Mouse (Mus musculus) embryo, embryonic 10.5 days (tissue): ENCODE data around the gene Tmem179b.

Experiments
- DNase-seq: peaks from one replicate; pipeline ENCODE4 v3.0.0-alpha.2; 2015; ENCODE audit warnings: low spot score

Tmem179b gene

DNA sequence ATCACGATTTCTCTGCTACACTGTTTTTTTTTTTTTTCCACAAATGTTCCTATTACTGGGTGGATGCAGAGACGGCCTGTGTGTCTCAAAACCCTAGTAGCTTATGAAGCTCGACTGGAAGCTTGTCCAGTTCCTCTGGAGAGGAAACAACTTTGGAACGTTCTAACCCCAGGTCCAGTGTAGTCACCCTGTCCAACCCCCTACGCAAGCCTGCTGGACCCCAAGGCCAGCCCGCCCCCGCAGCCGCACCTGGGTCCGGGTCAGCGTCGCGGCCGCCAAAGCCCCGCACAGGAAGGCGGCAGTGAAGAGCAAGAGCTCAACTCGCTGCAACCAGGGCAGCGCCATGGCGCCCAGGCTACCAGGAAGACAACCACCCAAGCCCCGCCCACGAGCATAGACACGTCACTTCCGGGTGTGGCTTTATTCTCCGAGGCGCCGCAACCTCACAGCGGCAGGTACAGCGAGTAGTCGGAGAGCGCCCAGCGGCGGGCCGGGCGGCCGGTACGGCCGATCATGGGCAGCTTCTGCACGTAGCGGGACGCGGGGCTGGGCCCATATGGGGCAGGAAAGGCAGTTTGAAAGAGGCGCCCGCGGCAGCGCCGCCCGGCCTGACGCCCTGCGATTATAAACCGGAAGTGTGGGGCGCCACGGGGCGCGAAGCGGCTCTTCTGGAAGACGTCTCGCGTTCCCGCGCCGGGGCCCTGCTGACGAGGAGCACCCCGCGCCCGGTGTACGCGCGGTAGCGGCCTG lies at the start of gene Tmem179b:
Gene Tmem179b, minus strand, starts transcription at position 382 of the 750 bp plus-strand sequence.
- peak; percentile 98 for DNase-seq

DNA sequence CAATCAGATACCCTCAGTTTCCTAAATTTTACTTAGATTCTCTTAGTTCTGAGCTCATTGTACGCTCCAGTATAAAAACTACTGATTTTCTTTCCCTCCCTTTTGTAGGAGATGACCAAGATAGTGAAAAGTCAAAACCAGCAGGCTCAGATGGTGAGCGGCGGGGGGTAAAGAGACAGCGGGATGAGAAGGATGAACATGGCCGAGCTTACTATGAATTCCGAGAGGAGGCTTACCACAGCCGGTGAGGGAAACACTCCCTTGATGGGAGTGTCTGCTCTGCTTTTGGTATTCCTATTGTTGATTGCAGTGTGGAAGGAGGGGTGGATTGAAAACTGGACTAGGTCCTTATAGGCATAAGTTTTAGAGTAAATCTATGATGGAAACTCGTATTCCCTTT lies 48.4 kb upstream of the Tmem179b start:
- DNase-seq: no peak

DNA sequence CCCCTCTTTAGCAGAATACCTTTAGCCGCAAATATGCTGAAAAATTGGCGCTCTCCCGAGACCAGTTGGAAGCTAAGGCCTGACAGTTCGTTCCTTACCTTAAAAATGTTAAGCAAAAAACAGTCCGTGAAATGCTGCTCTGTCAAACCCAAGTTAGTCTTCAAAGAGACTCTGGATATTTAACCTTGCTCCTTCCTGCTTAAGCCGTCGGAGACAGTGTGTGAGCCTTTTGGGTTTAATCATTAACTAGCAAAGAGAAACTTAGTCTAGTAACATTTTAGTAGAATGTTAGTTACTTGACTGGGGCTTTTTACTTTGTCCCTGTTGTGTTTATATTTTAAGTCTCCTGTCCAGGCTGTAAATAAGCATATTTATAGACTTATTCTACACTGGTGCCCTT lies 46.9 kb upstream of the Tmem179b start:
- DNase-seq: no peak

DNA sequence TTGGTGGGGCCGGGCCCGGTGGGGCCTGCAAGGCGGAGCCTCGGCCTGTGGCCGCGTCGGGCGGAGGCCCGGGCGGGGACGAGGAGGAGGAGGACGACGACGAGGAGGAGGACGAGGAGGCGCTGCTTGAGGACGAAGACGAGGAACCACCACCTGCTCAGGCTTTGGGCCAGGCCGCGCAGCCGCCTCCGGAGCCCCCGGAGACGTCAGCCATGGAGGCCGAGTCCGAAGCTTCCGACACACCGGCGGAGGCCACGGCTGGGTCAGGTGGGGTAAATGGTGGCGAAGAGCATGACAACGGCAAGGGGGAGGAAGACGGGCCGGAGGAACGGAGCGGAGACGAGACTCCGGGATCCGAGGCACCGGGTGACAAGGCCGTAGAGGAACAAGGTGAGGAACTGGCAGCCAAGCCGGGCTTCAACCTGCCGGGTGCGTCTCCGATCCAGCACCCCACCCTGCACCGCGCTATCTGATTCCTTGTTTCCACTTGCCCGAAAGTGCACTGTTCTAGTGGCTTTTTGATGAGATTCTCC lies 46.2 kb upstream of the Tmem179b start:
- peak; percentile 7 for DNase-seq

DNA sequence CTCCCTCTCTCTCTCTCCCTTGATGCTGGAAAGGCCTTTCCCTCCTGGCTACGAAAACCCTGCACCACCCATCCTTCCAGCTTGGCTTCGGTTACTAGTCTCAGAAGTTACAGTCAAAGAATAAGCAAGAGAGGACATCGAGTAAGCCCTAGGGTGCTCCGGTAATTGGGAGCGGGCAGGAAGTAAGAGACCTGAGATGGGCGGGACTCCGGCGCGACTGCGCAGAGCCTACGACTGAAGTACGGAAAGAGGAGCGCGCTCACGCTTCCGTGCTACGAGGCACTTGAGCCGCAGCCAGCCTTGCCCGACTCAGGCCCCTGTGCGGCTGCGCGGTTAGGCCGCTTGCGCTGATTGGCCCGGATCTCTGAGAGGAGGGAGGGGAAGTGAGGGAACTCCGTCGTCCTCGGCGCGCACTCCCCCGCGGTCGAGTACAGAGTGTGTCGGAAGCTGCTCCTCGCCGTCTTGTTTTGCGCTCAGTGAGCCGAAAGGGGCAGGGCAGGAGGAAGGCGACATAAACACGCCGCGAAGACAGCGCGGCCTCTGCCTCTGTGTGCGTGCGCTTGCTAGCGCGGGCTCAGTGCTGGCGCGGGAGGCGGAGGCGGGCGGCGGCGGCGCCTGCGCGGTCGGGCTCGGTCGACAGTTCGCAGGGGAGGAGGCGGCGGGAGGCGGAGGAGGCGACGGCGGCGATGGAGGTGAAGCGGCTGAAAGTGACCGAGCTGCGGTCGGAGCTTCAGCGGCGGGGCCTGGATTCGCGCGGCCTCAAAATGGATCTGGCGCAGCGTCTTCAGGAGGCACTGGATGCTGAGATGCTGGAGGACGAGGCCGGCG lies 45.5 kb upstream of the Tmem179b start, which contains the start of gene Hnrnpul2:
Gene Hnrnpul2, plus strand, starts transcription at position 415 of the 828 bp plus-strand sequence.
- DNase-seq: peak; percentile 97

DNA sequence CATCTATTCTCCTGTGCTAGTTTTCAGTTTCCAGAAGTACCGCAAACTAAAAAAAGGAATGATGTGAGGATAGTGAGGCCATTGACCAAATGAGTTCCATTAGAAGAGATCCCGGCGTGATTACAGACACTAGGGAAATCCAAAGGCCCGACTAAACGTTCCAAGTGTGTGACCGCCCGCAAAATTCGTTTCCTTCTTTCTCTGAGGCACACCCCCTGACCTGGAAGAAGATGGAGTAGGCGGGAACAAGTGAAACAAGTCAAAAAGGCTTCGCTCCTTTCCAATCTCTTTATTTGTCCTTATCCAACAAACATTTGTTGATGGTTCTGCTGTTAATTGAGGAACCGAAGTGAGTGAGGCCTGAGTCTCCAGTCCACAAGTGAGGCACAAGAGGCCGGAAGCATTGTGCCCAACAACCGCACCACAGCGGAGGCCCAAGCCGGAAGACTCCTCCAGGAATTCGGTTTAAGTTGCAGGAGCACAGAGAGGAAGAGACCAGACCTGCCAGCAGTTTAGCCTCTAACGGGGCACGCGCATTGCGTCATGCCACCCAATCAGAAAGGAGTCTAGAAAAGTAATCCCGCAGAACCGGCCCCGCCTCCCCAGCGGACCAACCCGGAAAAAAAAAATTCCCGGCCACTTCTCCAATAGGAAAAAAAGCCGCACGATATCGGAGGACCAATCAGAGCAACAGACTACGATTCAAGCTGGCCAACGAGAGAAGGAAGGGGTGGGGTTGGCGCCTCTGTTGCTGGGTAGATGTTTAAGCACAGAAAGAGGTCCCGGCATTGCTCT lies 44.7 kb upstream of the Tmem179b start, which contains the start of gene Ttc9c:
Gene Ttc9c, minus strand, starts transcription at position 533 of the 795 bp plus-strand sequence.
- DNase-seq: peak; percentile 100

DNA sequence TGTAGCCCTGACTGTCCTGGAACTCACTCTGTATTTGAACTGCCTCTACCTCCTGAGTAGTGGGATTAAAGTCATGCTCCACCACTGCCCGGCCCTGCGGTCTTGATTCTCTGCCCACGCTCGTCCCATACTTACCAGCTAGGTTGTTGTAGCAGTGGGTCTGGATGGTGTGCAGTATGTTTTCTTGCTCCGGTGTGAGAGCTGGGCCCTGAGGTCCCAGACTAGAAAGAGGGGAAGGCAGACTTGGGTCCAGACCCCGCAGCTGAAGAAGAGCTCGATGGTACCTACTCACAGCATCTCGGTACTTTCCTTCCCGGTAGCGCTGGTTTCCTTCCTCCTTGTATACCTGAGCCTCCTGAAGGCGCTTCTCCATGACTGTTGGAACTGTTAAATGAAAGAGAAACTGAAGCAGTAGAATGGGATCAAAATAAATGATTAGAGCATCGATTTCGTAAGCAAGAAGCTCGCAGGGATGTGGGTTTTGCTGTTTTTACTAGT lies 44.1 kb upstream of the Tmem179b start:
- DNase-seq: no peak

DNA sequence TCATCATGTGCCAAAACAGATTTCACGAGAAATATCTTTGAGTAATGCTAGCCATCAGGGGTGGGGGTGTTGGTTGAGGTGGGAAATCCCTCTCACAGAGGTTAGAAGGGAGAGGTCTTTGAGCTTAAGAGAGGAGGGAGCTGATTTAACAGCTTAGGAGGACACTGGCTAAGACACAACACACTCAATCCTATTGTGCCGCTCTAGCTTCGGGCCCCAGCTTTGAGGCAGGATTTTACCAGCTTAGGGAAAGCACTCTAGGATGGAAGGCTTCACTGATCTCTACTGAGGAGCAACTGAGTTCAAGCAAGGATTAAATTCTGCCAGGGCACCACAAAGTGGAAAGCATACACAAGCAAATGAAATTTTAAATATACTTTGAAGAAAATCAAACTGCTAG lies 42.7 kb upstream of the Tmem179b start:
- DNase-seq: peak; percentile 10

DNA sequence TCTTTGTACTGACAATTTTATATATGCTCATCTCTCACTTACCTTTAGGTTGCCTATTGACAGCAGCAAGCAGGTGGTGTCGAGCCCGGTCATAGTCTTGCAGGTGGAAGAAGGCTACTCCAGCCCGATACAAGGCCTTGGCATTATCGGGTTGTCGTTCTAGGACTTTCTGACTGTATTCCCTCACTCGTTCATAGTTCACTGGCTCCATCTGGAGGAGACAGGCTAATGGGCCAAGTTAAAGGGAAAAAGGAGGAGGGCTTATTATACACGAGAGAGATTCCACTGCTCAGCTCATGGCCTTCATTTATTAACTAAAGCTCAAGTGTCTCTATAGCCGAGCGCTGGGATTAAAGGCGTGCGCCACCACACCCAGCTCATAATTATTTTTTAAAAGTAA lies 41.5 kb upstream of the Tmem179b start:
- no peak for DNase-seq

DNA sequence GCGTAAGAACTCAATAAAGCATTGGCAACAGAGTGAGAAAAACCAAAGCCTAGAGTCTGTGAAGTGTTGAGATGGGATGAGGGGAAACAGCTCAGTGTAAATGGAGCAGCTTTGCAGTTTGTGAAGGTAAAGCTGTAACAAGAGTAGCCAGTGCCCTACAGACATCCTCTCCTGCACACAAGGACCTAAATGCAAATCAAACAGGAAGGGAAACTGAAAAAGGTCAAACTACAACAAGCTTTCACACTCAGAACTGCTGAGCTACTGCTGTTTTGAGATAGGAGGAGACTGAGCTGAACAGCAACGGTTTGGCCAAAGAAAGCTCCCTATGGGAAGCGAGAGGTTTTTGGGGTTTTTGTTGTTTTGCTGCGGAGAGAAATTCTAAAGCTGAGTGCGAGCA lies 32.5 kb upstream of the Tmem179b start:
- no peak for DNase-seq

DNA sequence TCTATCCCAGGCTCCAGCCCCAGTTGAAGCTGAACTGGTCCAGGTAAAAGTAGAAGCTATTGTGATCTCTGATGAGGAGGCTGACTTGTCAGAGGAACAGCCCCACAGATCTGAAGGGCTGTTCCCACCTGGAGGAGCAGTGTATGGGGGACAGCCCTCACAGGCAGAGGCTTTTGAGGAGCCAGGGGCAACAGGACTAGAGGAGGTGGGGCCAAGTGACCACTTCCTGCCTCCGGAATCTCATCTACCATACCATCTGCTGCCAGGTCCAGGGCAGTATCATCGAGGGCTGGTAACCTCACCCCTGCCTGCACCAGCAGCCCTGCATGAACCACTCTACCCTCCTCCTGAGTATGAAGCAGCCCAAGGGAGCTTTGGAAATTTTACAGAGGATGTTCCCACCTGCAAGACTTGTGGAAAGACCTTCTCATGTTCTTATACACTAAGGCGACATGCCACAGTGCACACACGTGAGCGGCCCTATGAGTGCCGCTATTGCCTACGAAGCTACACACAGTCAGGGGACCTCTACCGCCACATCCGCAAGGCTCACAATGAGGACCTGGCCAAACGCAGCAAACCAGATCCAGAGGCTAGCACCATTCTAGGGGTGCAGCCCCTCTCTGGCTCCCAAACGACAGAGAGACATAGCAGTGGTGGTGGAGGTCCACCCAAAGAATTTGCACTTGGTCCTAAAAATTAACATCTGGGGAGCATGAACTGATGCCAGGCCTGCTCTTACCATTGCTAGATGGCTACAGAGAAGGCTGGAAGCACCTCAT lies 29.8 kb upstream of the Tmem179b start:
- DNase-seq: no peak

DNA sequence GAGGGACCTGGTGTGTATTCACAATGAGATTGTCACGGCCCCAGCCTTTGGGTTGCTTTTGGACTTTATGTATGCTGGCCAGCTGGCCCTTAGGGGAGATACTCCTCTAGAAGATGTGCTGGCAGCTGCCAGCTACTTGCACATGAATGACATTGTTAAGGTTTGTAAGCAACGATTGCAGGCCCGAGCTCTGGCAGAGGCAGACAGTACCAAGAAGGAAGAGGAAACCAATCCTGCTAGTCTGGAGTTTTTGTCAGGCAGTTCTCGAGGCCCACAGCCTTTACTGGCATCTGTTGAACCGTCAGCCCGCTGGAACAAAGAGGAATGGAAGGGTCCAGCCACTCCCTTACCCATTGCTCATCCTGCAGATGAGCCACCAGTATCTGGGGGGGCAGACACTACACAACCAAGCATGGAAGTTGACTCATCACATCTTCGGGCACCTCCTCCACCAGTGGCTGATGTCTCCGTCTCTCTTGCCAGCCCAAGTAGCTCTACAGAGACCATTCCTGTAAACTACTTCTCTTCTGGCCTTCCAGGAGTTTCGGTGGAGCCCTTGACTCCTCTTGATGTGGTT lies 29.0 kb upstream of the Tmem179b start:
- DNase-seq: no peak

DNA sequence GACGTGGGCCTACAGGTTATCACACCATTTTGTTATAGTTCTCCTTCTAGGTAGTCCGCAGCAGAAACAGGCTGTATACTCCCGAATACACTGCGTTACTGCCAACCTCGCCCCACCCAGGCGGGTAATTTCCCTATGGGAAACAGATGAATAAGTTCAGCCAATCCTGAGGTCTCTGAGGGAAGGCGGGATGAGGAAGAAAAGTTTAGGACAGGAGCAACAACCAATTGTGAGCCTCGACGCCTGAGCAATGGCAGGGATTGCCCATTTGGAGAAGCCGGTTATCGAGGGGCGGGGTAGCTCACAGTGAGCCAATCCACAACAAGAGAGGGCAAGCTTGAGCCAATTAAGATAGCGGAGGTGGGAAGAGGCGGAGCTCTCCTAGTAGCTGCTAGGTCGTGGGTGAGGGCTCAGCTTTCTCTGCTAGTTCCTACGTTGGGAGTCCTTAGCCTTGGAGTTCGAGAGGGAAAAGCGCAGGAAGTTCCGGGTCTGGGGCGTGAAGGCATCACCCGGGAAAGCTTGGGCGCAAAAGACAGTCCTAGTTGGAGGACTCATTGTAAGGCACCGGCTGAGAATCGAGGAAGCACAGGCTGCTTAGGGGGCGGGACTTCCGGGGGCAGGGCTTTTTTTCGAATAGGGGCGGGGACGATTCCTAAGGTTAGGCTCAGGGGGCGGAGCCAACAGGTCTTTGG lies 28.0 kb upstream of the Tmem179b start, which contains the start of gene Zbtb3:
Gene Zbtb3, plus strand, starts transcription at position 426 of the 692 bp plus-strand sequence.
- DNase-seq: peak; percentile 99

DNA sequence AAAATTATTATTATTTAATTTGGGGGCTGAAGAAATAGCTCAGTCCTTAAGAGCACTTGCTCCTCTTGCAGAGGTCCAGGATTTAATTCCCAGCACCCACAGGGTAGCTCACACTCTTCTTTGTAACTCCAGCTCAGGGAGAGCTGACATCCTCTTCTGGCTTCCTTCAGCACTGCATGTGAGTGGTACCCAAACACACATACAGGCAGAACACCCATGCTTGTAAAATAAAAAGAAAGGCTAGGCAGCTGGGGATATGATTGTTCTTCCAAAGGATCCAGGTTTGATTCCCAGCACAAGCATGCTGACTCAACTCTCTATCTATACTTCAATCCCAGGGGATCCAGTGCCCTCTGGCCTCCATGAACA lies 24.7 kb upstream of the Tmem179b start:
- no peak for DNase-seq

DNA sequence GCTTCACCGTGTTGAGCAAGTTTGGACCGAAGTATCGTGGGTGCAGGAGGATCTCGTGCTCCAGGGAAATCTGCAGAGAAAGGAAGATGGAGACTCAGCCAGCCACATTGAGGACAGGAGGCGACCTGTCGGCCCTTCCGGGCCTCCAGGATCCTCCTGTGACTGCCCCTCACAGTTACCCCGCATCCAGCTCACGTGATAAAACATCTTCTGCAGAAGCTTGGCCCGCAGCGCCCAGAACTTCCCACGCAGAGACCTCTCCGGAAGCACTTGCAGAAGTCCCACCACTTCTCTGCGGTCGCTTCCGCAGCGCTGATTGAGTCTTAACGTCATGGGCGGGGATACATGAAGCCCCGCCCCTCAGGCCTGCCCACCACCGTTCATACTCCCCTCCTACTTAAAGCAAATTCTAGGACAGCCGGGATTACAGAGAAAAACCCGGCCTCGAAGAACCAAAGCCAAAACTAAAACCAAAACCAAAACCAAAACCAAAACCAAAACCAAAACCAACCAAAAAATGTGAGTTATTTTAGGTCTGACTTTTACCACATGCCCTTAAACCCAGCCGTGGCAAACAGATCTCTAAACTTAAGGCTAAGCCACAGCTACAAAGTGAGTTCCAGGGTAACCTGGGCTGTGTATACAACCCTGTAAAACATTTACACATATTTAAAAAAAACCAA lies 24.1 kb upstream of the Tmem179b start, which contains the start of gene Polr2g:
Gene Polr2g, minus strand, starts transcription at position 314 of the 683 bp plus-strand sequence.
- DNase-seq: peak; percentile 96

DNA sequence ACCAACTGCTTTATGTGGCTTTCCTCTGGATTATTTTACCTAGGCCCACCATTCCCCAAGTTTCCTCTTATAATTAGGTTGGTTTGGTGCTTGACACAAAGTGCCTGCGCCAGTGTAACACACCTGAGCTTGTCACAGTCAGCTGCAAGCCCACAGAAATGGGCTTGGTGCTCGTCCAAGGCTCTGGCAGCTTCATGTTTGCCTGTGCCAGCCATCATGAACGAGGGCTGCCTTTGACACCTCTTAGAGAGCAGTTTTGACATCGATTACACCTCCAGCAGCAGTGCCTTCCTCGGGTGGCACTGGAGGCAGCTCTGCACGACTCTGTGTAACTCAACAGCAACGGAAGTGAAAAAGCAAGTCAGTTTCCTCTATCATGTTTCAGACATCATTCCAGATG lies 15.9 kb upstream of the Tmem179b start:
- DNase-seq: no peak

DNA sequence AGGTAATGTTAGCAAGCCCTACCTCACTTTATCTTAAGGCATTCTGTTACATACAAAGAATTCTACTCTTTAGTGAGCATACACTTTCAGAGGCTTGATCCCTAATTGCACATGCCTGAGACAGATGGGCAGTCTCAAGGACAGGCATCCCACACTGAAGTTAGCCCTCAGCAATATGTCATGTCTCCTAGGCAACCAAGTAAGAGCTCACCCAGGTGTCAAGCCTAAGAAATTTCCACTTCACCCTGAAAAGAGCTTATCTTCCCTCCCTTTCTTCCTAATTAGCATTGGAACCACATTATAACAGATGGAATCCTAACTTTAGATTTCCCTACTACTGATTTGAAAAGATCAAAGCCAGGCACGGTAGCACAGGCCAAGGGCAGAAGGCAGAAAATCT lies 14.9 kb upstream of the Tmem179b start:
- DNase-seq: no peak

DNA sequence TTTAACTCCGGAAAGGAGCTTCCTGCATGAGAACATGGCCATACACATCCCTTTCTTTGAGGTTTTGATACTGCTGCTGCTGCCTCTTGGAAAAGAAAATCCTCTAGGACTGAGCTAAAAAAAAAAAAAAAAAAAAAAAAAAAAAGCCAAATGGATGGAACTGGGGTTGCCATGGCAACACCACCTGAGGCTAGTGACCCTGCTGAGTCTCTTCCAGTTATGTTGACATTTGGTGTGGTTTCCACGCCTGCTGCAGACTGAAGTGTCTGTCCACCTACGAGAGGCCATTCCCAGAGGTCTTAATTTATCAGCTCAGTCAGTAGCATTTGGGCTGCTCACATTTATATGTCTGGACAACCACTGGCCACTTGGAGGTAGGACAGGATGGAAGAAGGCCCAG lies 14.3 kb upstream of the Tmem179b start:
- DNase-seq: peak; percentile 57
